Mouse (Mus musculus) heart, adult 11 months (tissue): ENCODE measurements around the gene AU018091.
"Not testable (repeated sequence)": the region's sequence is repeated elsewhere in the genome, so short reads cannot be mapped to it uniquely, and the experiment has no call there.

Experiments
- DNase-seq: peaks from one replicate; pipeline ENCODE4 v3.0.0; 2022

Gene AU018091

DNA sequence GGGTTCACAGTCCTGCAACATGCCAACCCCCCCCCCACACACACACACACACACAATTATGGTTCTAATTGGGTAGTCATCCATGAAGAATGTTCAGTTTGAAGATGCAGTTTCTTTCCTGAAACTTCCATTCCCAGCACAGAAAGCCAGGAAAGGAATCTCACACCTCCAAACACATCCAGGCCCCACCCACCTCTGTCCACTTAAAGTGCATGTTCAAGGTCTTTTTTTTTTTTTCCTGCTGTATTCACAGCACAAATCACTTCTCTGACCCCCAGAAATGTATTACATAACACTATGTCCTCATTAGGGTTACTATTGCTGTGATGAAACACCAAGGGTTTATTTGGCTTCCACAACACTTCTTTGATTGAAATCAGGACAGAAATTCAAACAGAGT is 4.0 kb downstream of the AU018091 start:
- DNase-seq, result no peak

DNA sequence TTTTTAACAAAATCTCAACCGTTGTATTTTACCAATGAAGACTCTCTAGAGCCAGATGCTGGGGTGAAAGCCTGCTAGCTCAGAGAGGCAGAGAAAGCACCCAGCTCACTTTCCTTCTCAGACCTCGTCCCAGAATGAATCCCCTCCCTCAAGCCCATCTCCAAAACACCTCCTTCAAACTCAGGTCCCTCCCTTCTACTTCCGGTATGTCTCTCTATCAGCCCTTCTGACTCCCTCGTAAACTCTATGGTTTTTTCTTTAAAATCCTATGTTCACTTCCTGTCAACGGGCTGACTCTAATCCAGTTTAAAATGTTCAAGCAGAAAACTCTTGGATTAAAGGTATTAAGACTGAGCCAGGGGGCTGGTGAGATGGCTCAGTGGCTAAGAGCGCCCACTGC is 4.6 kb downstream of the AU018091 start:
- DNase-seq, result no peak

DNA sequence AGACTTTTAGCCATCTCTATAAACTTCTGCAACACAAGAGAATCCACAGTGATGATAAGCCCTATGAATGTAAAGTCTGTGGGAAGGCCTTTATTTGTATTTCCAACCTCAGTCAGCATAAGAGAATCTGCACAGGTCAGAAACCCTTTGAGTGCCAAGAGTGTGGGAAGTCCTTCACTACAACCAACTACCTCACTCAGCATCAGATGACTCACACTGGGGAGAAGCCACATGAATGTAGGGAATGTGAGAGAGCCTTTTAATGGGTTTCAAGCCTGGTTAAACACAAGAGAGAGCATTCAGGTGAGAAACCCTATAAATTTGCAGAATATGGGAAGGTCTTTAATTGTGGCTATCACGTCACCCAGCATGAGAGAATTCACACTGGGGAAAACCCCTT is 18.6 kb downstream of the AU018091 start:
- DNase-seq, result peak; percentile 0

DNA sequence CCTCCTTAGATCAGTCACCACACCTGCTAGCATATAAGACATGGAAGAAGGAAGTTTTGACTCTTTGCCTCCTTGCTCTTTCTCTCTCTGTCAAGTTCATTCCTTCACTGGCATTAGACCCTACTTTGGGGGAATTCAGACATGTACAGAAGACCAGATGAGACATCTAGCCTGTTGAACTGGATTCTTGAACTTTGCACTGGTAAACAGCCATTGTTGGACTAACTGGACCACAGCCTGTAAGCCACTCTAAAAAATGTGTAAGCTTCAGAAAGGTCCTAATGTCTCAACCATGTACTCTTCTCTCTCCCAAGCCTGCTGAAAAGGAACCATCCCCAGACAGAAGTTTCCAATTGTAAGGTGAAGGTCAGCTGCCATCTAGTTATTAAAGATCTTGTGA is 22.9 kb downstream of the AU018091 start:
- peak; percentile 31 for DNase-seq

- peak; percentile 81 for DNase-seq
Measured at GRCm38 (mm10) chr7:3143329-3143728, 25.7 kb downstream of the AU018091 start.

DNA sequence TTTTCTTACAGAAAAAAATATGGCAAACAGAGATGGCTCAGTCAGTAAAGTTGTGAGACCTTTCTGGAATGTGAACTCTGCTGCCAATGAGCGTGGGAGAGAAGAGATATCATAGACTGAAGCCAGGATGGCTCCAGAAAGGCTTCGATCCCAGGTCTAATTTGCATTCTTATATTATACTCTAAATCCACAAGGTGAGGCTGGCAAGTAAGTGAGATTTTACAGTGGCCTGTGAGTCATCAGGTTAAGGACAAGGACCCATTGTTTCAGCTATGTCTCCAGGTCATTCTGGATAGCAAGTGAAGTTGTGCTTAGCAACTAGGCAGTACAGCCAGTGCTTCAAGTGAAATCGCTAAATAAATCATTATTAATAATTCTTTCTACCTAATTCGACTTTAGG is 33.4 kb downstream of the AU018091 start:
- DNase-seq, result peak; percentile 24

DNA sequence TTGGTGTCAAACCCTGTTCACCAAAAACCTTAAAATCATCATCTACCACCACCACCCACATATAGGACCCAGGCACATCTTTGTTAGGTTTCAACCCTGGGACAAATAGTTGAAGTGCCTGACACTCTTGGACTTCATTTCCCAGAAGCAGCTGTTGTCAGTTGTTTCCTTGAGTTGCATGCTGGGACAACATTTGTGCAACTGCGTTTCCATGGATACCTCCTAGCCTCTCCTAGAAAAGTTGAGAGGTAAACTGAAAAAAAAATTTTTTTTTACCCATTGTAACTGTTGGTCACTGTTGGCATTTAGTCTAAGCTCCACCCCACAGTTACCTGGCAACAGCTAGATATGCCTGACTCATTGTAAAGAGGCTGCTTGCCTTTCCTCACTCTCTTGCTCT is 34.3 kb downstream of the AU018091 start:
- peak; percentile 27 for DNase-seq

- no peak for DNase-seq
Measured at GRCm38 (mm10) chr7:3130342-3130741, 38.7 kb downstream of the AU018091 start.

DNA sequence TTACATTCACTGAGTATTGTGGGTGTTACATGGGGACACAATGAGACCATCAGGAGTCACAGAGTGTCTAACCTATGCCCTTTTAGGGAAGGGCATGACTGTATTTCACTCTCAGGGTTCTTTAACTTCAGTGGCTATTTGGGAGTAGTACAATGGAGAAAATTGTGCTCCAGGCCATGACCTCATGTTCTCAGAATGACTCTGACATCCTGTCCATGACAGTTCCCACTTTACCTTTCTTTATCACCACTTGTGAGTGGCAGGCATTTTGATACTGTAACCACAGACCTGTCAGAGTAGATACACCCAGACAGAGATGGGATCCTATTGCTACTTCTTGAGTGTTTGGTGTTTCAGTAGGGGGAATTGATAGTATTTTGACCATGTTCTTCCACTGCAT is 40.4 kb downstream of the AU018091 start:
- not testable (repeated sequence) for DNase-seq

GRCm38 (mm10) chr7:3111193-3111592 is 57.8 kb downstream of the AU018091 start:
- not testable (repeated sequence) for DNase-seq

DNA sequence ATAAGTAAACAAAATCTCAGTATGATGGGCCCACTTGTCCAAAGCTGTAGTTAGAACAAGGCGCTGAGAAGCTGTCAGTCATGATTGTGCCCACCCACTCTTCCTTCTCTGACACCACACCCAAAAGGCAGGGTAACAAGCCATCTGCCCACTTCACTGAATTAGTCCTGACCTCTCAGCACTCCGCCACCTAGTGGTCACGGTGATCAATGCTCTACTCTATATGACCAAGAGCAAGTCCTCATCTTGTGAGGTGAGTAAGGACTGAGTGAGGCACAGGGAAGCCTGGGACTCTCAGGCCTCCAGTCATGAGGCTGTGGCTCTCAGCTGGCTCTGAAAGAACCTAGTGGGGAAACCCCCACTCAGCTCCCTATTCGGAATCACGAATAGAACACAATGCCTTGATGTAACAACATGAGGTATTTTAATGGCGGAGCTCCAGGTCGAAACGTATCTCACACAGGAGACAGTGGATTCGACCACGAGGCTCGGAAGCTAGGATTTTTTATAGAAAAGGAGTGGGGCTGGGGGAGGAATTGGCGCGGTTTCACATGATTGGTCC is 62.4 kb downstream of the AU018091 start:
- DNase-seq, result not testable (repeated sequence)
